Mouse (Mus musculus) midbrain, embryonic 14.5 days (tissue): Measurements from ENCODE around the gene Golph3l. TPM values are rescaled to one million over a fixed set of nuclear protein-coding genes. Genes with fewer than 3 reads are reported as not detected.
A peak's percentile ranks its signal among the peaks of the same experiment; 100 is the strongest.
"Not testable (repeated sequence)": the region's sequence is repeated elsewhere in the genome, so short reads cannot be mapped to it uniquely, and the experiment has no call there.

Source experiments
- ATAC-seq: fragments of 200-750 bp; cut with Nextera tagmentation; 2 replicates; pipeline ENCODE4 v1.8.0; 2017; ENCODE audit warnings: moderate number of reproducible peaks, moderate library complexity; ENCODE audit not compliant: low FRiP score, low TSS enrichment
- DNase-seq: peaks from one replicate; pipeline ENCODE4 v3.0.0-alpha.2; 2015
- H3K27ac ChIP-seq: fragments of 300-500 bp; sonication (generic); replicated peaks from 2 replicates; pipeline ENCODE4 v1.5.1; 2014; ENCODE audit warnings: mild to moderate bottlenecking, low read depth, low read length, moderate library complexity
- H3K27me3 ChIP-seq: fragments of 300-500 bp; sonication (generic); 2 replicates; pipeline ENCODE4 v1.6.1; 2014; ENCODE audit warnings: low read length, control low read depth, mixed read lengths; ENCODE audit not compliant: control insufficient read depth, insufficient read depth
- H3K36me3 ChIP-seq: fragments of 300-500 bp; sonication (generic); 2 replicates; pipeline ENCODE4 v1.6.1; 2014; ENCODE audit warnings: low read length, control low read depth; ENCODE audit not compliant: control insufficient read depth, insufficient read depth
- H3K4me1 ChIP-seq: fragments of 300-500 bp; sonication (generic); 2 replicates; pipeline ENCODE4 v1.6.1; 2014; ENCODE audit warnings: mild to moderate bottlenecking, antibody characterized with exemption, low read length, control low read depth; ENCODE audit not compliant: control insufficient read depth, insufficient read depth
- H3K4me2 ChIP-seq: fragments of 300-500 bp; sonication (generic); 2 replicates; pipeline ENCODE4 v1.6.1; 2014; ENCODE audit warnings: mild to moderate bottlenecking, low read length, moderate library complexity
- H3K4me3 ChIP-seq: fragments of 300-500 bp; sonication (generic); replicated peaks from 2 replicates; pipeline ENCODE4 v1.5.1; 2014; ENCODE audit warnings: low read depth, low read length
- H3K9ac ChIP-seq: fragments of 300-500 bp; sonication (generic); replicated peaks from 2 replicates; pipeline ENCODE4 v1.6.1; 2014; ENCODE audit warnings: mild to moderate bottlenecking, low read length, moderate library complexity
- H3K9me3 ChIP-seq: fragments of 300-500 bp; sonication (generic); 2 replicates; pipeline ENCODE4 v1.6.1; 2016; ENCODE audit warnings: low read length, control low read depth, mixed read lengths; ENCODE audit not compliant: control insufficient read depth
- WGBS: fragments of 180-500 bp; shearing (Covaris S2); extraction: QIAGEN DNeasy Blood & Tissue Kit; methylation state at CpG from one replicate; pipeline ENCODE4 v1.1.7; 2014; 5-methylcytosine and 5-hydroxymethylcytosine counted together
- polyA plus RNA-seq: library from polyadenylated mRNA; unstranded; fragments of >200 nt; fragmentation: Nextera tagmentation; extraction: Ambion mirVana; gene quantifications from 2 replicates; pipeline ENCODE4 v1.2.1, GENCODE M21; 2014

Golph3l gene
- polyA plus RNA-seq, 1 experiment from 2014 or later, result 36.9 TPM

DNA sequence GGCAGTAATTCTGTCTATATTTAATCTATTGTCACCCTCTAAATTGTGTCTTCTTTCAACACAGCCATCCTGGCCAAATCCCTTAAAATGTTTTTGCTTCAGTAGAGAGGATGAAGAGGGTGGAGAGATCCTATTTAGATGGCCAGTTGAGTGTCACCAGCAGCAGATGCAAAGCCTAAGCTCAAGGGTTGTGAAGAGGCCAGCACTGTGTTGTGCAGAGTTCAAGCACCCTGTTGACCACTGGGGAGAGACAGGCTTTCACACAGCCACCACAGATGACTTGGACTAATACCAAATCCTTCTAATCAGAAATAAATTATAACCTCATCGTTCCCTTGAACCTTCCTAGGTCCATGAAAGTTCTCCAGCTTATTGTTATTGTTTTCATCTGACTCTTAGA, 29.8 kb downstream of the Golph3l start:
- Histone ChIP-seq H3K27ac (no peak overlapping the region), H3K9me3 (no peaks in the 10 kb centered on the region), H3K36me3 (peaks cover 27% of the 10 kb centered on the region), H3K9ac (no peak overlapping the region), H3K4me2 (no peak overlapping the region), H3K4me1 (no peaks in the 10 kb centered on the region), H3K27me3 (no peaks in the 10 kb centered on the region), H3K4me3 (no peak overlapping the region)
- DNase-seq (no peak), ATAC-seq (no peak)
- 86% methylated on average over 1 of the region's 1 CpGs for WGBS

- Histone ChIP-seq H3K4me1 (peaks cover 7% of the 10 kb centered on the region), H3K4me3 (no peak overlapping the region), H3K27ac (no peak overlapping the region), H3K36me3 (peaks cover 23% of the 10 kb centered on the region), H3K9me3 (no peaks in the 10 kb centered on the region), H3K9ac (no peak overlapping the region), H3K27me3 (no peaks in the 10 kb centered on the region), H3K4me2 (no peak overlapping the region)
- 91% methylated on average over 1 of the region's 1 CpGs for WGBS
- ATAC-seq (no peak), DNase-seq (no peak)
Observed at GRCm38 (mm10) chr3:95621241-95621640, 32.5 kb downstream of the Golph3l start.

DNA sequence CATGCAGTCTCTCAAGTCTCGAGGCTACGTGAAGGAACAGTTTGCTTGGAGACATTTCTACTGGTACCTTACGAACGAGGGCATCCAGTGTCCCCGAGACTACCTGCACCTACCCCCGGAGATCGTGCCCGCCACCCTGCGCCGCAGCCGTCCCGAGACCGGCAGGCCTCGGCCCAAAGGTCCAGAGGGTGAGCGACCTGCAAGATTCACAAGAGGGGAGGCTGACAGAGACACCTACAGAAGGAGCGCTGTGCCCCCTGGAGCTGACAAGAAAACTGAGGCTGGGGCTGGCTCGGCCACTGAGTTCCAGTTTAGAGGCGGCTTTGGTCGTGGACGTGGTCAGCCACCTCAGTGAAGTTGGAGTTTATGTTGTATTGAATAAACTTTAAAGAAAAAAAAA, 33.7 kb downstream of the Golph3l start:
- H3K9ac ChIP-seq, H3K9me3 ChIP-seq, DNase-seq, H3K27me3 ChIP-seq, H3K4me3 ChIP-seq, H3K4me1 ChIP-seq, H3K27ac ChIP-seq, ATAC-seq, H3K4me2 ChIP-seq: not testable (repeated sequence)
- peaks cover 26% of the 10 kb centered on the region for H3K36me3 ChIP-seq
- 96% methylated on average over 19 of the region's 20 CpGs for WGBS

DNA sequence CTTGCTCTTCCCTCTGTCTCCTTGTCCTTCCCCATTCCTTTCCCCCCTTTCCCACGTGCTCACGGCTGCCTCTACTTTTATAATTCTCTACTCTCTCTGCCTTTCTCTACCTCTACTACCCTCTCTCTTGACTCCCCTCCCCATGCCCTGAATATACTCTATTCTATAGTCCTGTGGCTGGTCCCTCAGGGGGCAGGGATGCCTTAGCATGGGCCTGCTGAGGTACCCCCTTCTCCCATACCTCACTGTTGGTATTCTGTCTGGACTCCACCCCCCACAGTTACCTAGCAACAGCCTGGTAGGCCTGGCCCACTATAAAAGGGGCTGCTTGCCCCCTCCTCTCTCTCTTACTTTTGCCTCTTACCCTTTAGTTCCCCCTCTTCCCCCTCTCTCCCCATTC, 34.8 kb downstream of the Golph3l start:
- H3K4me1 ChIP-seq, result peaks cover 9% of the 10 kb centered on the region
- no peaks in the 10 kb centered on the region for H3K9me3 ChIP-seq
- H3K4me3 ChIP-seq, result no peak overlapping the region
- peaks cover 26% of the 10 kb centered on the region for H3K36me3 ChIP-seq
- no peak overlapping the region for H3K27ac ChIP-seq
- no peaks in the 10 kb centered on the region for H3K27me3 ChIP-seq
- WGBS, result 50% methylated on average over 2 of the region's 2 CpGs
- no peak for ATAC-seq
- no peak overlapping the region for H3K4me2 ChIP-seq
- no peak for DNase-seq
- no peak overlapping the region for H3K9ac ChIP-seq

DNA sequence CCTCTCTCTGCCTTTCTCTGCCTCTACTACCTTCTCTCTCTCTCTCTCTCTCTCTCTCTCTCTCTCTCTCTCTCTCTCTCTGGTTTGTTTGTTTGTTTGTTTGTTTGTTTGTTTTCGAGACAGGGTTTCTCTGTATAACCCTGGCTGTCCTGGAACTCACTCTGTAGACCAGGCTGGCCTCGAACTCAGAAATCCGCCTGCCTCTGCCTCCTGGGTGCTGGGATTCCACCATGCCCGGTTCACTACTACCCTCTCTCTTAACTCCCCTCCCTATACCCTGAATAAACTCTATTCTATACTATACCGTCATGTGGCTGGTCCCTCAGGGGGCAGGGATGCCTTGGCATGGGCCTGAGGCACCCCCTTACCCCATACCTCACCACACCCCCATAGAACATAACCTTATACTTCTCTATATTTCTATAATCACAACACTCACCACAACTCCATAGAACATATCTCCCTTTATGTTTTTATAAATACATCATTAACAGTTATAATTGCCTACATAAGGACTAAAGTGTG, 35.3 kb downstream of the Golph3l start:
- peak; percentile 3 for DNase-seq
- Histone ChIP-seq H3K27ac (peak overlapping the region; percentile 82), H3K4me3 (peak overlapping the region; percentile 65), H3K9ac (peak overlapping the region; percentile 74; the same call in 1 of the 2 replicates), H3K36me3 (peaks cover 27% of the 10 kb centered on the region), H3K4me2 (peak overlapping the region; percentile 62)
- ATAC-seq, H3K4me1 ChIP-seq, H3K9me3 ChIP-seq, H3K27me3 ChIP-seq: not testable (repeated sequence)
- 73% methylated on average over 5 of the region's 5 CpGs for WGBS

DNA sequence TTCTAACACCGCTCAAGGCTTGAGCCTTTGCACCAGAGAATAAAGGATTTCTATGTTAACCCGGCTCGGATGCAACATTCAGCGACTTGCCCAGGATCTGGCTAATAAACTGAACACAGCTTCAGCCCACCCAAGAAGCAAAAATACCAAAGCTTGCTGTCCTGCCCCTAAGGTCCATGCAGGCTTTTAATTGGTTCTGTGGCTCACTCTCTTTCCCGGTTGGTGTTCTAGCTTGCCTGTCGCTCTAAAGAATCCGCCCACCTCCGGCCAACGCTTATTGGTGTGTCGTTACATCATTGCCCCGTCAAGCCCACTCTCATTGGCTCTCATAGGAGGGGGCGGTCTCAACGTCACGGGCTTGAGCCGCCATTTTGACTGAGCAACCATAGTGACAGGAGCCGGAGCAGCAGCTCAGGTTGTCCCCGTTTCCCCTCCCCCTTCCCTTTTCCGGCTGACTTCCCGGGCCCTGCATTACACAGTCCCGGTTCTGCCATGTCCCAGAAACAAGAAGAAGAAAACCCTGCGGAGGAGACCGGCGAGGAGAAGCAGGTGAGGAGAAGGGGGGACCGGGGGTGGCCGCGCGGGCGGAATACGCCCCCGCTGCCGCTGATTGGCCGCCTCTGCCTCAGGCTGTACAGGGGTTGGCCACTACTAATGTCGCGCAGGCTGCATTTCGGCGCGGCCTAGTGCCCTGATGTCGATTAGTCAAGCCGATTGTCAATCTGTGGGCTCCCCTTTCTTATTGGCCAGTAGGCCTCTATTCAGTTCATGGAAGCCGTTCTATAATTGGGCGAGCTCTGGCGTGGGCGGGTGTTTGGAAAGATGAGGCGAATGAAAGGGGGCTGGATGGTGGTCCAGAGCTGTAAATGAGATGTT, 36.1 kb downstream of the Golph3l start, which contains the start of gene Ensa:
Gene Ensa (plus strand): TSS at position 366 of the 876 bp plus-strand sequence.
- DNase-seq (peak; percentile 99), ATAC-seq (peak; percentile 99)
- H3K4me2 ChIP-seq, result peak within 1 kb of the TSS; percentile 80
- under 1% methylated on average over 44 of the region's 44 CpGs for WGBS
- no peaks in the 10 kb centered on the region for H3K27me3 ChIP-seq
- H3K9me3 ChIP-seq, result no peaks in the 10 kb centered on the region
- H3K4me3 ChIP-seq, result peak within 1 kb of the TSS; percentile 65
- H3K36me3 ChIP-seq, result peaks cover 36% of the 10 kb centered on the region
- peaks cover 9% of the 10 kb centered on the region for H3K4me1 ChIP-seq
- peak within 1 kb of the TSS; percentile 94 for H3K27ac ChIP-seq
- peak within 1 kb of the TSS; percentile 74 for H3K9ac ChIP-seq

DNA sequence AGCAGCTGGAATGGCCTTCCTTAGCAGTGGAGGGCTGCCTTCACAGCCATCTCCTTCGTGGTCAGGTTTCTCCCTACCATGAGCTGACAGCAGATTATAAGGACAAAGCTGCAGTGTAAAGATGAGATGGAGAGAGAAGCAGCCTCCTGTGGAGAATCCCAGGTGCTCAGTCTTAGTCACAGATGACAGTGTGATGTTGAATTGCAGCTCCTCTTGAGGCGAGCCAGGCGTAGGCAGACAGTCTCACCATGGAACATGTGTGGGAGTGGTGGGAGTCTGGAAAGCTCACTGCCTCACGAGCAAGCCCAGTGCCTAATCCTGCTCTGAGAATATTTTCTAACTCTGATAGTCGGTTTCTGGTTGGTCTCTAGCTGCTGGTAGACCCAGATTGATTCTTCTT, 39.0 kb downstream of the Golph3l start:
- Histone ChIP-seq H3K9ac (no peak overlapping the region), H3K4me2 (no peak overlapping the region), H3K27ac (no peak overlapping the region), H3K4me3 (no peak overlapping the region), H3K4me1 (peaks cover 9% of the 10 kb centered on the region), H3K36me3 (peaks cover 65% of the 10 kb centered on the region), H3K9me3 (no peaks in the 10 kb centered on the region), H3K27me3 (no peaks in the 10 kb centered on the region)
- ATAC-seq, result no peak
- 90% methylated on average over 5 of the region's 5 CpGs for WGBS
- no peak for DNase-seq

- H3K4me3 ChIP-seq, result no peak overlapping the region
- no peak overlapping the region for H3K27ac ChIP-seq
- H3K27me3 ChIP-seq, result no peaks in the 10 kb centered on the region
- no peak overlapping the region for H3K9ac ChIP-seq
- ATAC-seq (no peak), DNase-seq (no peak)
- H3K36me3 ChIP-seq, result peaks cover 83% of the 10 kb centered on the region
- no peak overlapping the region for H3K4me2 ChIP-seq
- peaks cover 9% of the 10 kb centered on the region for H3K4me1 ChIP-seq
- WGBS, result 80% methylated on average over 4 of the region's 4 CpGs
- H3K9me3 ChIP-seq, result no peaks in the 10 kb centered on the region
Observed at GRCm38 (mm10) chr3:95629755-95630154, 41.0 kb downstream of the Golph3l start.

GRCm38 (mm10) chr3:95630856-95631255, 42.1 kb downstream of the Golph3l start:
- DNase-seq, result no peak
- 92% methylated on average over 3 of the region's 3 CpGs for WGBS

More at GRCm38 (mm10) chr3:95630856-95631255, 42.1 kb downstream of the Golph3l start:
- no peak for ATAC-seq
- H3K4me3 ChIP-seq, result no peak overlapping the region
- no peak overlapping the region for H3K9ac ChIP-seq
- H3K9me3 ChIP-seq, result no peaks in the 10 kb centered on the region
- peaks cover 94% of the 10 kb centered on the region for H3K36me3 ChIP-seq
- no peak overlapping the region for H3K4me2 ChIP-seq
- no peak overlapping the region for H3K27ac ChIP-seq
- H3K4me1 ChIP-seq, result peaks cover 6% of the 10 kb centered on the region
- H3K27me3 ChIP-seq, result no peaks in the 10 kb centered on the region
